Mouse (Mus musculus) ES-Bruce4 (cell line): Measurements from ENCODE around the gene Ube2e1. TPM values are rescaled to one million over a fixed set of nuclear protein-coding genes. Genes with fewer than 3 reads are reported as not detected.

Experiments
- H3K27ac ChIP-seq: 2 replicates; pipeline ENCODE4 v1.5.1; 2012; ENCODE audit warnings: low read length, inconsistent platforms; ENCODE audit not compliant: insufficient read depth
- H3K27me3 ChIP-seq: 2 replicates; pipeline ENCODE4 v1.6.1; 2012; ENCODE audit warnings: mild to moderate bottlenecking, low read length, inconsistent platforms; ENCODE audit not compliant: control insufficient read depth, poor library complexity, insufficient read depth, severe bottlenecking
- H3K36me3 ChIP-seq: 2 replicates; pipeline ENCODE4 v1.6.1; 2012; ENCODE audit warnings: inconsistent platforms, mild to moderate bottlenecking, low read length, moderate library complexity; ENCODE audit not compliant: control insufficient read depth, poor library complexity, insufficient read depth, severe bottlenecking
- H3K4me1 ChIP-seq: one replicate; pipeline ENCODE4 v1.8.1; 2011; ENCODE audit warnings: low read length; ENCODE audit not compliant: control insufficient read depth, insufficient read depth
- H3K4me3 ChIP-seq: 2 replicates; pipeline ENCODE4 v1.5.1; 2011; ENCODE audit warnings: low read depth, mild to moderate bottlenecking, low read length
- H3K9ac ChIP-seq: 2 replicates; pipeline ENCODE4 v1.6.1; 2012; ENCODE audit warnings: low read depth, mild to moderate bottlenecking, inconsistent platforms; ENCODE audit not compliant: poor library complexity, severe bottlenecking
- H3K9me3 ChIP-seq: replicated peaks from 2 replicates; pipeline ENCODE4 v1.6.1; 2012; ENCODE audit warnings: mild to moderate bottlenecking, low read length, inconsistent platforms; ENCODE audit not compliant: control insufficient read depth, poor library complexity, insufficient read depth, severe bottlenecking
- CTCF ChIP-seq: IDR thresholded peaks from one replicate; pipeline ENCODE4 v1.8.1; 2011; ENCODE audit warnings: low read depth, low read length
- EP300 ChIP-seq: IDR thresholded peaks from 2 replicates; pipeline ENCODE4 v1.6.1; 2011; ENCODE audit warnings: low read depth, low read length; ENCODE audit not compliant: insufficient read depth
- POLR2A ChIP-seq: IDR thresholded peaks from one replicate; pipeline ENCODE4 v1.8.1; 2011; ENCODE audit warnings: low read length; ENCODE audit not compliant: insufficient read depth
- polyA plus RNA-seq: library from polyadenylated mRNA; stranded (reverse); fragments of >200 nt; gene quantifications from 2 replicates; pipeline ENCODE4 v1.2.4, GENCODE M21; 2011; ENCODE audit warnings: low read depth; ENCODE audit not compliant: missing spikeins, insufficient read depth, insufficient read length

Ube2e1 gene
- 128 and 144 TPM in 2 replicates for polyA plus RNA-seq

- Histone ChIP-seq H3K4me1 (peaks cover 2% of the 10 kb centered on the region), H3K9ac (peak within 1 kb of the TSS; percentile 95), H3K36me3 (peaks cover 2% of the 10 kb centered on the region; the same call in 1 of the 2 replicates), H3K27me3 (peaks cover 2% of the 10 kb centered on the region), H3K27ac (no peak within 1 kb of the TSS), H3K9me3 (no peaks in the 10 kb centered on the region), H3K4me3 (peak within 1 kb of the TSS; percentile 62)
- no peak for TF ChIP-seq EP300
- TF ChIP-seq POLR2A, result no peak
- TF ChIP-seq CTCF, result no peak
Measured at GRCm38 (mm10) chr14:18331693-18332131, at the start of gene Ube2e1. Gene Ube2e1 (minus strand): TSS chr14:18331859.

GRCm38 (mm10) chr14:18379841-18380240 is 48.2 kb upstream of the Ube2e1 start:
- H3K9me3 ChIP-seq, result no peaks in the 10 kb centered on the region
- no peak overlapping the region for H3K4me3 ChIP-seq
- no peak overlapping the region for H3K9ac ChIP-seq
- H3K4me1 ChIP-seq, result no peaks in the 10 kb centered on the region
- TF ChIP-seq EP300, result no peak
- TF ChIP-seq POLR2A, result no peak
- no peak for TF ChIP-seq CTCF
- no peaks in the 10 kb centered on the region for H3K27me3 ChIP-seq
- no peak overlapping the region for H3K27ac ChIP-seq
- no peaks in the 10 kb centered on the region for H3K36me3 ChIP-seq

- Histone ChIP-seq H3K36me3 (no peaks in the 10 kb centered on the region), H3K27ac (no peak overlapping the region)
Measured at GRCm38 (mm10) chr14:18377944-18378575, 46.4 kb upstream of the Ube2e1 start.

GRCm38 (mm10) chr14:18376206-18376605 is 44.5 kb upstream of the Ube2e1 start:
- Histone ChIP-seq H3K9me3 (no peaks in the 10 kb centered on the region), H3K36me3 (no peaks in the 10 kb centered on the region), H3K4me3 (no peak overlapping the region), H3K27ac (no peak overlapping the region), H3K4me1 (no peaks in the 10 kb centered on the region), H3K27me3 (no peaks in the 10 kb centered on the region), H3K9ac (no peak overlapping the region)
- TF ChIP-seq EP300, result no peak
- TF ChIP-seq POLR2A, result no peak
- no peak for TF ChIP-seq CTCF

More at GRCm38 (mm10) chr14:18377944-18378575, 46.4 kb upstream of the Ube2e1 start:
- Histone ChIP-seq H3K27me3 (no peaks in the 10 kb centered on the region), H3K9me3 (no peaks in the 10 kb centered on the region), H3K4me3 (no peak overlapping the region), H3K9ac (no peak overlapping the region), H3K4me1 (no peaks in the 10 kb centered on the region)
- TF ChIP-seq EP300 (no peak), CTCF (peak; percentile 39), POLR2A (no peak)

GRCm38 (mm10) chr14:18373758-18374405 is 42.2 kb upstream of the Ube2e1 start:
- Histone ChIP-seq H3K27ac (no peak overlapping the region), H3K27me3 (no peaks in the 10 kb centered on the region), H3K4me1 (no peaks in the 10 kb centered on the region), H3K9me3 (no peaks in the 10 kb centered on the region), H3K9ac (no peak overlapping the region), H3K4me3 (no peak overlapping the region), H3K36me3 (no peaks in the 10 kb centered on the region)
- no peak for TF ChIP-seq POLR2A
- TF ChIP-seq CTCF, result no peak
- TF ChIP-seq EP300, result no peak
